Mouse (Mus musculus) cerebellum, adult 18-20 months (tissue): ENCODE results near the gene Hes6.

ENCODE experiments used
- DNase-seq, 2 experiments: peaks; one replicate each; pipeline ENCODE4 v3.0.0; 2021

Hes6 gene

GRCm38 (mm10) chr1:91439776-91440175 is 25.9 kb upstream of the Hes6 start:
- no peak for DNase-seq

GRCm38 (mm10) chr1:91437573-91437972 is 23.7 kb upstream of the Hes6 start:
- no peak for DNase-seq

GRCm38 (mm10) chr1:91437083-91437400 is 23.2 kb upstream of the Hes6 start:
- DNase-seq = no peak

- DNase-seq = peak; percentile 47 to 53
These were observed 22.7 kb upstream of the Hes6 start for GRCm38 (mm10) chr1:91436380-91437082.

- DNase-seq = peak; percentile 35 to 40
These were observed 21.8 kb upstream of the Hes6 start for GRCm38 (mm10) chr1:91435606-91436130.

- no peak for DNase-seq
These were observed 21.1 kb upstream of the Hes6 start for GRCm38 (mm10) chr1:91434905-91435304.

GRCm38 (mm10) chr1:91430761-91431160 is 16.9 kb upstream of the Hes6 start:
- DNase-seq = no peak

- DNase-seq = no peak
These were observed 15.4 kb upstream of the Hes6 start for GRCm38 (mm10) chr1:91429212-91429611.

- peak; percentile 77 to 79 for DNase-seq
These were observed 14.8 kb upstream of the Hes6 start for GRCm38 (mm10) chr1:91428614-91429013.

- DNase-seq = no peak
These were observed 12.6 kb upstream of the Hes6 start for GRCm38 (mm10) chr1:91426397-91426796.

GRCm38 (mm10) chr1:91420601-91421065 is 6.8 kb upstream of the Hes6 start:
- no peak for DNase-seq

- DNase-seq = no peak
These were observed 6.2 kb upstream of the Hes6 start for GRCm38 (mm10) chr1:91419862-91420600.

- no peak for DNase-seq
These were observed 4.2 kb upstream of the Hes6 start for GRCm38 (mm10) chr1:91417991-91418390.

- DNase-seq = no peak
These were observed 1.5 kb upstream of the Hes6 start for GRCm38 (mm10) chr1:91415311-91415710.

GRCm38 (mm10) chr1:91414903-91415302 is 1.1 kb upstream of the Hes6 start:
- DNase-seq = no peak

GRCm38 (mm10) chr1:91413536-91413897 is 321 bp downstream of the Hes6 start:
- no peak for DNase-seq

- DNase-seq = peak; percentile 91 to 95
These were observed 770 bp downstream of the Hes6 start for GRCm38 (mm10) chr1:91413030-91413506.

GRCm38 (mm10) chr1:91412286-91413029 is 1.4 kb downstream of the Hes6 start:
- DNase-seq = peak; percentile 37 to 51

- DNase-seq = peak in 1 of 2 experiments; percentile 36
These were observed 2.1 kb downstream of the Hes6 start for GRCm38 (mm10) chr1:91411631-91412285.

- DNase-seq = no peak
These were observed 6.0 kb downstream of the Hes6 start for GRCm38 (mm10) chr1:91407819-91408218.

GRCm38 (mm10) chr1:91405406-91406169 is 8.2 kb downstream of the Hes6 start:
- DNase-seq = peak; percentile 86

- no peak for DNase-seq
These were observed 8.9 kb downstream of the Hes6 start for GRCm38 (mm10) chr1:91404976-91405375.
